Mouse (Mus musculus): Measurements from ENCODE around the gene Hist1h1c. TPM values are rescaled to one million over a fixed set of nuclear protein-coding genes. Genes with fewer than 3 reads are reported as not detected.
"Not testable (repeated sequence)": the region's sequence is repeated elsewhere in the genome, so short reads cannot be mapped to it uniquely, and the experiment has no call there.

Hist1h1c gene
- polyA plus RNA-seq, 1 experiment from 2014 or later, result 28.0 TPM

- Histone ChIP-seq H3K9ac (peak overlapping the region; percentile 61), H3K4me1 (peaks cover 11% of the 10 kb centered on the region; the same call in 1 of the 2 replicates), H3K4me3 (peak overlapping the region; percentile 57), H3K27ac (peak overlapping the region; percentile 98), H3K27me3 (no peaks in the 10 kb centered on the region), H3K4me2 (peak overlapping the region; percentile 93), H3K36me3 (no peaks in the 10 kb centered on the region), H3K9me3 (no peaks in the 10 kb centered on the region)
- ATAC-seq (ENCODE audit: insufficient number of reproducible peaks, low FRiP score, low TSS enrichment, low read depth), result peak; percentile 26
- WGBS, result under 1% methylated on average over 14 of the region's 14 CpGs
Observed at GRCm38 (mm10) chr13:23739922-23740252, 1.3 kb downstream of the Hist1h1c start.

DNA sequence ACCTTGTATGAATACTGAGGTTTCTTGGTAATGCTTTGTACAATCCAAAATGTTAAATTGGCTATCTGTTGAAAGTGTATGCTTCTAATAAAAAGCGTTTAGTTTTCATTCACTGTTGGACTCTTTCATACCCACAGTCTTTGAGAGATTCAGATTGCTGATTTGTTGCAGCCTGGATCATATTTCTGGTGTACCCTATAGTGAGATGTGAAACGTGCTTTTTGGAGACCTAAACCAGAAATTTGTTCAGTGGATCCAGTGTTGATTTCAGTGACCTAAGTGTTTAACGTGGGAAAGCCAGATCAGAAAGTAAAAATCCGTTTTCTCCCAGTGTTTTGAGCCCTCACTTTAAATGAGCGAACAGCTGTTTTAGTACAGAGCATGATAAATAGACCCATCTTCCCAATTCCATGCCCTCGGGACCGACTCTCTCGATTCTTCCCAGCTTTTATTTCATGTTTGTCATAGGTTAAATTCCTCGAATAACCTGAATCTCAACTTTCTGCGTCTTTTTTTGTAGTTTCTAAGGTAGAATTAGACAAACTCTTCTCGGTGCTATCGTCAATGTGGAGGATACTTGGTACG lies 1.7 kb downstream of the Hist1h1c start:
- peak overlapping the region; percentile 98 for H3K27ac ChIP-seq
- H3K4me3 ChIP-seq, result peak overlapping the region; percentile 57

DNA sequence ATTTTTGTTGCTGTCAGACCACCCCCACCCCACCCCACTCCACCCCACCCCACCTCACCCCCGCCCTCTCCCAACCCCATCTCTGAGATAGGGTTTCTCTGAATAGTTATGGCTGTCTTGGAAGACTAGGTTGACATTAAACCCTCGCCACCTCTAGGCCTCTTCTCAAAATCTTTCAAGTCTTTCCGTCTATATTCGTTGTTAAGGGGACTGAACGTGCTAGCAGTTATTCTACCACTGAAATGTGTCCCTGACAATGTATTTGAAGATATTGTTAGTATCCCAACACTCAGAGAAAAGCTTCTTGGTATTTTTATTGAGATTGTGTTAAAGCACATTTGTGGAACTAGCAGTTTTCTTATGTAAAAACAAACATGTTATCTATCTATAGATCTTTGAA lies 2.3 kb downstream of the Hist1h1c start:
- Histone ChIP-seq H3K9me3 (no peaks in the 10 kb centered on the region), H3K27me3 (no peaks in the 10 kb centered on the region), H3K4me2 (peak overlapping the region; percentile 93), H3K4me3 (peak overlapping the region; percentile 57; the same call in 1 of the 2 replicates), H3K36me3 (no peaks in the 10 kb centered on the region), H3K4me1 (peaks cover 11% of the 10 kb centered on the region; the same call in 1 of the 2 replicates), H3K27ac (peak overlapping the region; percentile 98), H3K9ac (no peak overlapping the region)
- ATAC-seq (ENCODE audit: insufficient number of reproducible peaks, low FRiP score, low TSS enrichment, low read depth), result no peak
- WGBS, result 56% methylated on average over 5 of the region's 5 CpGs

More for the DNA sequence above, 1.7 kb downstream of the Hist1h1c start:
- WGBS, result 23% methylated on average over 13 of the region's 13 CpGs
- Histone ChIP-seq H3K4me2 (peak overlapping the region; percentile 93), H3K27me3 (no peaks in the 10 kb centered on the region), H3K36me3 (no peaks in the 10 kb centered on the region), H3K4me1 (peaks cover 11% of the 10 kb centered on the region; the same call in 1 of the 2 replicates), H3K9me3 (no peaks in the 10 kb centered on the region), H3K9ac (peak overlapping the region; percentile 61)
- ATAC-seq (ENCODE audit: insufficient number of reproducible peaks, low FRiP score, low TSS enrichment, low read depth), result no peak

- Histone ChIP-seq H3K36me3 (no peaks in the 10 kb centered on the region), H3K9ac (no peak overlapping the region), H3K4me2 (no peak overlapping the region), H3K4me3 (no peak overlapping the region), H3K27ac (no peak overlapping the region), H3K9me3 (no peaks in the 10 kb centered on the region), H3K4me1 (peaks cover 11% of the 10 kb centered on the region; the same call in 1 of the 2 replicates), H3K27me3 (no peaks in the 10 kb centered on the region)
- ATAC-seq (ENCODE audit: insufficient number of reproducible peaks, low FRiP score, low TSS enrichment, low read depth), result no peak
Observed at GRCm38 (mm10) chr13:23742007-23742406, 3.4 kb downstream of the Hist1h1c start.

- Histone ChIP-seq H3K4me3 (no peak overlapping the region), H3K9ac (no peak overlapping the region), H3K9me3 (no peaks in the 10 kb centered on the region), H3K27me3 (no peaks in the 10 kb centered on the region), H3K36me3 (no peaks in the 10 kb centered on the region), H3K4me2 (no peak overlapping the region), H3K4me1 (peaks cover 16% of the 10 kb centered on the region; the same call in 1 of the 2 replicates), H3K27ac (no peak overlapping the region)
- 76% methylated on average over 5 of the region's 5 CpGs for WGBS
- no peak for ATAC-seq (ENCODE audit: insufficient number of reproducible peaks, low FRiP score, low TSS enrichment, low read depth)
Observed at GRCm38 (mm10) chr13:23743215-23743614, 4.6 kb downstream of the Hist1h1c start.

- 34% methylated on average over 4 of the region's 4 CpGs for WGBS
- peak overlapping the region; percentile 48; the same call in 1 of the 2 replicates for H3K27ac ChIP-seq
- ATAC-seq (ENCODE audit: insufficient number of reproducible peaks, low FRiP score, low TSS enrichment, low read depth), result no peak
- H3K9ac ChIP-seq, result no peak overlapping the region
- H3K36me3 ChIP-seq, result no peaks in the 10 kb centered on the region
- H3K27me3 ChIP-seq, result no peaks in the 10 kb centered on the region
- H3K4me2 ChIP-seq, result 0 out of 2 replicates have a peak overlapping the region, but pooled peaks have one; percentile 48
- no peaks in the 10 kb centered on the region for H3K9me3 ChIP-seq
- peak overlapping the region; percentile 45; the same call in 1 of the 2 replicates for H3K4me3 ChIP-seq
- peaks cover 16% of the 10 kb centered on the region; the same call in 1 of the 2 replicates for H3K4me1 ChIP-seq
Observed at GRCm38 (mm10) chr13:23743963-23744362, 5.4 kb downstream of the Hist1h1c start.

- Histone ChIP-seq H3K9ac (no peak overlapping the region), H3K4me1 (peaks cover 12% of the 10 kb centered on the region; the same call in 1 of the 2 replicates), H3K9me3 (no peaks in the 10 kb centered on the region), H3K4me2 (peak overlapping the region; percentile 48), H3K4me3 (peak overlapping the region; percentile 45), H3K27me3 (no peaks in the 10 kb centered on the region), H3K36me3 (no peaks in the 10 kb centered on the region), H3K27ac (peak overlapping the region; percentile 78)
- ATAC-seq (ENCODE audit: insufficient number of reproducible peaks, low FRiP score, low TSS enrichment, low read depth), result no peak
- WGBS, result under 1% methylated on average over 24 of the region's 36 CpGs
Observed at GRCm38 (mm10) chr13:23744421-23745380, 6.1 kb downstream of the Hist1h1c start.

DNA sequence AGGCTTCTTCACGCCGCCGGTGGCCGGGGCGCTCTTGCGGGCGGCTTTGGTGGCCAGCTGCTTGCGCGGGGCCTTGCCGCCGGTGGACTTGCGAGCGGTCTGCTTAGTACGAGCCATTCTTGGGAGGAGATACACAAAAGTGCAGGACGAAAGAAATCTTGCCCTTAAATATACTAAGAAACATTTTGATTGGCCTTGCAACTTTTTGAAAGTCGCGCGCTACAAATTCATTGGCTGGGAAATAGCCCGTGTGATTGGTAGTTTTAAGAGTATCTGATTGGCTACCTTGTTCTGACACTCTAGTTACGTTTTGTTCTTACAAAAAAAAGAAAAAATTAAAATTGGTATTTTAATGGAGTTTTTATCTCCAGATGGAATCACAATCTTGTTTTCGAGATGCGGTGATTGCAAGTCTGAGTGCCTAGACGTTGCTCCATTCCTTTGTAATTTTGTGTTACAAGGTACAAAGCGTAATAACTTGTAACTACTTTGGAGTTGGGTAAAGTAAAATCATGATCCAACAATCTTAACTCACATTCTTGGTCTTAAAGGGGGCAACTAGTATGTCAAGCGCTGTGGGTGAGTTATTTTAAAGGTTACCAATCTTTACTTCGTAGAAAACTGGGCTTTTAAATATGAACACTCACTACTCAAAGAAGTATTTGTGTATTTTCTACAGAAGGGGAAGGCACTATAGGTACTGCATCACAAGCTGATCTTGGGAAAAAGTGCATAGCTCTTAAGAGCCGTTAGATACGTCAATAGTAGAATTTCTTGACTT lies 7.0 kb downstream of the Hist1h1c start, which contains the start of gene Hist1h3c:
Gene Hist1h3c (minus strand): TSS at position 222 of the 781 bp plus-strand sequence.
- ATAC-seq (ENCODE audit: insufficient number of reproducible peaks, low FRiP score, low TSS enrichment, low read depth), result peak; percentile 64; the same call in 1 of the 2 replicates
- peaks cover 8% of the 10 kb centered on the region; the same call in 1 of the 2 replicates for H3K4me1 ChIP-seq
- H3K36me3 ChIP-seq, result no peaks in the 10 kb centered on the region
- peak within 1 kb of the TSS; percentile 45 for H3K4me3 ChIP-seq
- H3K27ac ChIP-seq, result peak within 1 kb of the TSS; percentile 99
- H3K9ac ChIP-seq, result peak within 1 kb of the TSS; percentile 15; the same call in 1 of the 2 replicates
- no peaks in the 10 kb centered on the region for H3K9me3 ChIP-seq
- no peaks in the 10 kb centered on the region for H3K27me3 ChIP-seq
- peak within 1 kb of the TSS; percentile 48 for H3K4me2 ChIP-seq
- under 1% methylated on average over 26 of the region's 28 CpGs for WGBS

- H3K9me3 ChIP-seq, result not testable (repeated sequence)
Observed at GRCm38 (mm10) chr13:23746201-23747080, 7.8 kb downstream of the Hist1h1c start, which contains the start of gene Hist1h2bb. Hist1h2bb (plus strand) TSS chr13:23746734.

GRCm38 (mm10) chr13:23747081-23747891 lies 8.7 kb downstream of the Hist1h1c start:
- Histone ChIP-seq H3K4me2 (peak overlapping the region; percentile 54), H3K9ac (0 out of 2 replicates have a peak overlapping the region, but pooled peaks have one; percentile 21), H3K27ac (peak overlapping the region; percentile 99), H3K4me3 (peak overlapping the region; percentile 45), H3K27me3 (no peaks in the 10 kb centered on the region), H3K36me3 (no peaks in the 10 kb centered on the region), H3K4me1 (peaks cover 5% of the 10 kb centered on the region; the same call in 1 of the 2 replicates), H3K9me3 (no peaks in the 10 kb centered on the region)
- no peak for ATAC-seq (ENCODE audit: insufficient number of reproducible peaks, low FRiP score, low TSS enrichment, low read depth)
- 2% methylated on average over 13 of the region's 13 CpGs for WGBS

More at GRCm38 (mm10) chr13:23746201-23747080, 7.8 kb downstream of the Hist1h1c start, which contains the start of gene Hist1h2bb:
- peak; percentile 89 for ATAC-seq (ENCODE audit: insufficient number of reproducible peaks, low FRiP score, low TSS enrichment, low read depth)
- not testable (repeated sequence) for H3K36me3 ChIP-seq, H3K27me3 ChIP-seq, H3K4me1 ChIP-seq
- Histone ChIP-seq H3K4me3 (peak within 1 kb of the TSS; percentile 45), H3K27ac (peak within 1 kb of the TSS; percentile 99), H3K4me2 (peak within 1 kb of the TSS; percentile 54), H3K9ac (peak within 1 kb of the TSS; percentile 21; the same call in 1 of the 2 replicates)
- WGBS, result under 1% methylated on average over 37 of the region's 58 CpGs
